Mouse (Mus musculus): ENCODE data around the gene Olfr357. TPM values are rescaled to one million over a fixed set of nuclear protein-coding genes. Genes with fewer than 3 reads are reported as not detected.

The Olfr357 gene
- not detected in 2 replicates for total RNA-seq (2023)

DNA sequence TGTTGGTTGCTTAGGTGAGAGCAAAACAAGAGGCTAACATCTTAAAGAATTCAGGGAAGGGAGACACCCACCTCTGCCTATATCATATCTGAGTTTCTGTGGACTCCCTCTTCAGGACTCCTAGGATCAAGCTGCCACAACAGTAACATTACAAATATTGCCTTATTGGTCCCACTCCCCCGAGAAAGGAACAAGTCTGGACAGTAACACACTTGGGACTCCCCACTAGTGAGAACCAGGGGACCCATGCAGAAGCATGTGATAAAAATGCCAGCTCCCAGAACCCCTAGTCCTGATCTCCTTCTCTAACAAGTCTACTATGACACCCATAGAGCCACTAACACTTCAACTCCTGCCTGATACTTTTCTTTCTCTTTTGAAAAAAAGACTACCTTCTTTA is at the start of gene Olfr357:
Gene Olfr357, plus strand, starts transcription at position 301 of the 400 bp plus-strand sequence.

DNA sequence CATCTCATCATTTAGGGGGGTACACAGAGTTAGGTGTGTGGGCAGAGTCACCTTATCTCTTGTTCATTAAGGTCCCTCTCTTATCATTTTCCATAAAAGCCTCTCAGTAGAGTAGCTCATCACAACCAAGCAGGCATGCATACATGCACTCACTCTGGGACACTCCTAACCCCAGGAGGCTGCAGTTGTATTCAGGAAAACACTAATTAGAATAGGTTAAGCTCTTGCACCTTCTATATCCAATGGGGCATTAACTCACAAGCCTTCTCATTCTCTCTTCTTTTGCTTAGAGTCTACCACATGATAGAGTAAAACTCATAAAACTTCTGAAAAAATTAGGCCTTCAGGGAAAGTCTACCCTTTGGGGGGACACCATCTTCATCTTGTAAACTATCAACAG is 15.6 kb downstream of the Olfr357 start, which contains the start of gene Olfr358:
Gene Olfr358, minus strand, starts transcription at position 101 of the 400 bp plus-strand sequence.

Other genes starting within 250 kb of the Olfr357 start
- not detected in 2 replicates for gene Olfr348, start 209.6 kb upstream of the Olfr357 start, total RNA-seq (2023)
- gene Olfr50, start 203.3 kb upstream of the Olfr357 start, total RNA-seq (2023): not detected in 2 replicates
- gene Olfr3, start 176.8 kb upstream of the Olfr357 start, total RNA-seq (2023): not detected in 2 replicates
- not detected in 2 replicates for gene Olfr350, start 147.5 kb upstream of the Olfr357 start, total RNA-seq (2023)
- 0.22 TPM in 1 of 2 replicates, not detected in the other for gene Olfr351, start 131.2 kb upstream of the Olfr357 start, total RNA-seq (2023)
- gene Olfr352, start 125.4 kb upstream of the Olfr357 start, total RNA-seq (2023): not detected in 2 replicates
- gene Olfr353, start 100.9 kb upstream of the Olfr357 start, total RNA-seq (2023): not detected in 2 replicates
- gene Olfr354, start 88.1 kb upstream of the Olfr357 start, total RNA-seq (2023): not detected in 2 replicates
- not detected in 2 replicates for gene Olfr355, start 64.9 kb upstream of the Olfr357 start, total RNA-seq (2023)
- not detected in 2 replicates for gene Olfr356, start 56.7 kb upstream of the Olfr357 start, total RNA-seq (2023)
- gene Olfr358, start 15.5 kb downstream of the Olfr357 start, total RNA-seq (2023): not detected in 2 replicates
- gene Olfr360, start 71.9 kb downstream of the Olfr357 start, total RNA-seq (2023): not detected in 2 replicates
- gene Olfr361, start 95.5 kb downstream of the Olfr357 start, total RNA-seq (2023): not detected in 2 replicates
- not detected in 2 replicates for gene Olfr362, start 124.1 kb downstream of the Olfr357 start, total RNA-seq (2023)
- not detected in 2 replicates for gene Olfr364-ps1, start 145.5 kb downstream of the Olfr357 start, total RNA-seq (2023)
- 0.07 TPM in 1 of 2 replicates, not detected in the other for gene Olfr365, start 194.4 kb downstream of the Olfr357 start, total RNA-seq (2023)
- not detected in 2 replicates for gene Olfr366, start 217.7 kb downstream of the Olfr357 start, total RNA-seq (2023)